Mouse (Mus musculus) kidney, postnatal 14 days (tissue): ENCODE measurements around the gene Usp38.
"Not testable (repeated sequence)": the region's sequence is repeated elsewhere in the genome, so short reads cannot be mapped to it uniquely, and the experiment has no call there.

ENCODE experiments used
- DNase-seq: peaks from one replicate; pipeline ENCODE4 v3.0.0; 2022; ENCODE audit warnings: mixed read lengths

Gene Usp38

DNA sequence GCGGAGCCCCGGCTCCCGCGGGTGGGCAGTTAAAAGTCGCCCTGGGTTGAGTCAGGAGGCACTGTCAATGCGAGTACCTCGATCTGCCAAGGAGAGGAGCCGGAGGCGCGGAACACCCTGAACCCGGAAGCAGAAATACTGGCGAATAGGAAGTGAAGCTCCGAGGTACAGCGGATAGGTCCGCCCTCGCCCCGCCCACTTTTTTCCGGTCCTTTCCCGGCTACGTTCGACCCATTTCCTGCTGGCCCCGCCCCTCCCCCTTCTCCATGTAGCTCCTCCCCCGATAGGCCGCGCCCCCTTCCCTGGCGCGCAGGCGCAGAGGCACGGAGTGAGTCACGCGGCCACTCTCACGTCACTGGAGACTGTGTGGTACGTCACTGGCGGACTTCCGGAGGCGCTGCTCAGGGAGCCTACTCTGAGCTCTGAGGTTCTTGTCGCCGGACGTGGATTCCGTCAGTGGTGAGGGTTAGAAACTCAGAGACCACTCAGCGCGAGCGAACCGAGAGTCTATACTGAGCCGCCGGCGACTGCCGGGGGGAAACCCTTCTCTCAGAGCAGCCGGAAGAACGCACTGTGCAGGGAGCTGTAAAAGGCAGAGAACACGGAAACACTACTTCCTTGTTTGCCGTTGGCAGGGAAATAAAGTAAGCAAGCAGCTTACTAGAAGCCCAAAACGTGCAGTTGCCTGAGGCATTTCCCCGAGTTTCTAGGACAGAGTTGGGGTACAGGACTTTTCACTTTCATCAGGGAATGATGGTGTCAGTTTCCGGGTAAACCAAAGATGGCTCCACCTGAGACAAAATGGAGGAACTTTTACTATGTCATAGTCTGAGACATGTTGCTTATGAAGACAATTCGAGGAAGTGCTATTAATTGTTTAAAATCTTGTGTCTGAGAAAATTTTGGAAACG is at the start of gene Usp38:
Gene Usp38, minus strand, starts transcription at position 140 of the 911 bp plus-strand sequence.
- DNase-seq = peak; percentile 100

DNA sequence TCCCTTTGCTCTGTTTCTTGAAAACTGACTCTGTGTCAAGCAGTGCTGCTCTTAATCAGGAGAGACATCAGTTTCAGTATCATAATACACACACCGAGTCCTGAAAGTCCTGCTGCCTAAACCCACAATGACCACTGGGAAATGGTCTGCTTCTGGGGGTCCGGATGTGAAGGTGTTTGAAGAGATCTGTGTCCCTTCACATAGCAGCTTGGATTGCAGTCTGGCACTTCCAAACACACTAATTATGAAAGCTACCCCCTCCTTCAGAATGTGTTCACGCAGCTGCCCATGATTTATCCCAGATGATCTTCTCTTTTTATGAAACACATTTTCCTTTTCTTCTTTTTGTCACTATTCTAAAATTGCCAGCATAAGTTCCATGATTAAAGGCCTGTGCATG is 47.8 kb upstream of the Usp38 start:
- DNase-seq = no peak

- DNase-seq = peak; percentile 47
Observed at GRCm38 (mm10) chr8:81061950-81062349, 47.2 kb upstream of the Usp38 start.

DNA sequence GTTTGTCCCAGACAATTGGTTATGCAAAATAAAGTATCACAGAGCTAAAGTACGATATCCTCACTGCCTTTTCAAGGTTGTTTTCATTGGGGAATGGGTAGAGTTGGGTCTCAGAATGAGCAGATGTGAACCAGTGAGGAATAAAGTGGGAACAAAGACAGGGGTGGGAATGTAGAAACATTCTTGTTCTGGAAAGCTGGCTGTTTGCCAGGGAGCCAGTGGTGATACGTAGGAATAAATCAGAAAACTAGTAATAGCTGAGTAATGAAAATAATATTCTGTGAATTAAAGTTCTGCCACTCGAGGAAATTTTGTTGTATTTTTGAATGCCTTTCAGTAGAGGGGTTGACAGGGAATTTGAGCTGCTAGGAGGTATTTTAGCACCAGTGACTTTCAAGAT is 29.5 kb upstream of the Usp38 start:
- DNase-seq = no peak

DNA sequence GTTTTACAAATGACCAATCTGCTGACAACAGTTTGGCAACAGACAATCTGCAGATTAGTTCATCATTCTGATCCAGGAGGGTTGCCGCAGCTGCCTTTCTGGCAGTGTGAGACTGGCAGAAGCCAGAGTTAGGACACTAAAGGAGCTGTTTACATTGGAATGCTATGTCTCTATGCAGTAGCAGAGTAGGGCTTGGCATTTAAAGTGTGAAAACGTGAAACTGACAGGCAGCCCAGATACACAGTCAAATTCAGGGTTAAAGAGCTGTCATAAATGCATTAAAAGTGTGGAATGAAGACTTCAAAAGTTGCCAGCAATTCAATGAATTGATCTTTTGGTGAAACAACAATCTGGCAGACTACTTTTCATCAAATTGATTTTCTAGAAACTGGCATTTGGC is 13.3 kb upstream of the Usp38 start:
- DNase-seq = no peak

DNA sequence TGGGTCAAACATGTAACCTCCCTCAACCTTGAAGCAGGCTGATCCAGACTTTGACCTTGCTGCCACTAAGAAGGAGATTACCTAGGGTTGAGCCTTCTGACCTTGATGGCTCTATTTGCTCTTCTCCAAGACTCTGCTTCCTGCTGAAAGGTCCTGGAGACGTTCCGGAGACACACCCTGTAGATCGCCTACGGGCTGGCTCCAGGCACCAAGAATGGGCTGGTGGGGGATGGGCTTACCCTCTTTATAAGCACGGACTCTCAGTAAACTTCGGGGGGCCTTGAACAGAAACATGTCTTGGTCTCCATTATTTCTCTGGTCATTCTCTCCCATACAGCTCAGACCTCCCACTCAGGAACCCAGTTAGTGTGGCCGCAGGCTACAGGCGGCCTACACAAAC is 2.8 kb upstream of the Usp38 start:
- DNase-seq = not testable (repeated sequence)

DNA sequence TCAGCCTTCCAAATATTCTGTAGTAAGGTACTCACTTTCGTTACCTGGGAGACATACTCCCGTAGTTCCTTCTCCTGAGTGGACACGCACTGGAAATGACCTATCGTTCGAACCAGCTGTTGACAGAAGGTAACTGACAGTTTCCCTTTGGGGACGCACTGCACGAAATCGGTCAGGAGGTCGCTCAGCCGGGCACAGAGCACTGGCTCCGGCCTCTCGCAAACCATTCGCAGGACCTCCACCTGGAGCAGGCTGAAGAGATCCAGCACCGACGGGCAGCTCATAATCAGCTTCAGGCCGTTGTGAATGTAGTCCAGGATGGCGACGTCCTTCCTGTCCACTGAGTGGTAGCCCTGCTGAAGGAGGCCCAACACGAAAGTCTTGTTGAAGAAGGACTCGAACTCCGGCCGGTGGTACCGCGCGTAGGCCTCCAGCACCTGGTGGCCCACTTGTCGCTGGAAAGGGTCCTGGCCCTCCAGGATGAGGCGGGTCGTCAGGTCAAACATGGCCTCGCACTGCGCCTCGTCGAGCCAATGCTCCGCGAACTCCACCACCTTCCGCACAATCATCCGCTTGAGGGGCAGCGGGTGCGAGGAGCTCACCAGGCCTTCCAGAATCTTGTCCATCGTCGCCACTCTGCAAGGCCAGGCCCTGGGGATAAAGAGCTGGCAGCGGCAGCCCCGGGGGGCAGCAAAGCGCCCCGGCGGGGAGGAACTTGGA is 757 bp downstream of the Usp38 start:
- DNase-seq = no peak

GRCm38 (mm10) chr8:81012699-81013098 is 2.0 kb downstream of the Usp38 start:
- no peak for DNase-seq

- no peak for DNase-seq
Observed at GRCm38 (mm10) chr8:81012031-81012560, 2.6 kb downstream of the Usp38 start.

GRCm38 (mm10) chr8:81010386-81010785 is 4.3 kb downstream of the Usp38 start:
- no peak for DNase-seq

- no peak for DNase-seq
Observed at GRCm38 (mm10) chr8:81005114-81005513, 9.6 kb downstream of the Usp38 start.

GRCm38 (mm10) chr8:80996632-80997031 is 18.1 kb downstream of the Usp38 start:
- no peak for DNase-seq

DNA sequence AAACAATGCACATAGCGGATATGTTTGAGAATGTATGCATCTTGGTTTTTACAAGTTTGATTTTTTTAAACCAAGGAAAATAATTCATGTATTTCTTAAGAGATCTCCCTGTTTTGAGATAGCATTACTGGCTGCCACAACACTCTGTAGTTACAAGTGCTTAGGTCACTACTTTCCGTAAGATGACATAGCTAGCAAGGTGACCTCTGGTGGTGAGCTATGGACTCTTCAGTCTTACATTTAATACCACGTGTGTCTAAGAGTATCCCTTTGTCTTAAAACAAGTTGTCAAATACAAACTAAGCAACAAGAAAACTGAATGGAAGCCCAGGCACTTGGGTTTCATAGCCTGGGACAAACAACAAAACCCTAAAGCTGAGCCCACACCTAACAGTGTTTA is 22.8 kb downstream of the Usp38 start:
- DNase-seq = peak; percentile 62

DNA sequence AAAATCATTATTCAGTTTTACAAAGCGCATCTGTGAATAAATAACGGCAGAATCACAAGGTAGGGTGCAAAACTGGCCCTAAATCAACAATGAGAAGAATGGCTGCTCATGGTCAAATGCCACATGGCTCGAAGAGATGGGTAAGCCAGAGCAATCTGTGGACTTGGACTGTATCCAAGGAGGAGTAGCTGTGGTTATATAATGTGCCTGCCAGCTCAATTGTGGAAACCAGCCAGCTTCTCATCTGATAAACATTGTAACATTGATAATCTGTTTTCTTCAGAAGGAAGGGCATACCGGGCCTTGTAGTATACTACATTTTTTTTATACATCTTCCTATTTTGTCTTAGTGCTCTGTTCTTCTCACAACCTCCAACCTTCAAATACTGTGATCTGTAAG is 31.9 kb downstream of the Usp38 start:
- peak; percentile 33 for DNase-seq

GRCm38 (mm10) chr8:80981696-80982095 is 33.0 kb downstream of the Usp38 start:
- no peak for DNase-seq

DNA sequence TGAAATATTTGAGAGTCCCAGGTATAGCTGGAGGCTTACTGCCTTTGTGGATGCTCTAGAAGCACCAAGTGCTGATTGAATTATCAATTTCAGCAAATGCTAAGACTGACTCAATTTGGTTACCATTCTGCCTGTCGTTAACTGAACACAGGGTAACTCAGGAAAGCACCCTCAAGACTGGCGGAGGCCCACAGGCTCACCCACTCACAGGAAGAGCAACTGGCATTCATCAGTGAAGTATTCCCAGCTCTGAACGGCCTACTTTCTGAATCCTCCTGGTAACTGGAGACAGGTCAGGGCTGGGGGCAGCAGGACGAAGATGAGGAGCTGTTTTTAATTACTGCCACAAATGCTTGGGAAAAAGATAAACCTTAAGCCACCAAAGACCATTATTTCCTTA is 34.7 kb downstream of the Usp38 start:
- no peak for DNase-seq

DNA sequence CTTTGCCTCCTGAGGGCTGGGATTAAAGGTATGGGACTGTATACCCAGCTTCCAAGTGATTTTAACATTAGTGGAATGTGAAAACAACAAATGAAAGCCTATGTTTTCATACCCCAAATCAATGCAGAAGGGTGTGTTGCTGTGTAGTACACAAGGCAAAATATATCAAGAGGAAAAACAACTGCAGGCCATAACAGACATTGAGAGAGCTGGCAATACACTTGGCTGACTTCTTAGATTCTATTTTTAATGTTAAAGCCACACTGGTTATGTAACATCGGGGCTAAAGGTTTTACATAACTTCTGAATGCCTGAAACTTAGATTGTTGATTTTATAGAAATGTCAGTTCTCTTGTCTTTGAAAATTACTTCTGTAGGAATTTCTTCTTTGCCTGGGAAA is 37.5 kb downstream of the Usp38 start:
- DNase-seq = no peak

DNA sequence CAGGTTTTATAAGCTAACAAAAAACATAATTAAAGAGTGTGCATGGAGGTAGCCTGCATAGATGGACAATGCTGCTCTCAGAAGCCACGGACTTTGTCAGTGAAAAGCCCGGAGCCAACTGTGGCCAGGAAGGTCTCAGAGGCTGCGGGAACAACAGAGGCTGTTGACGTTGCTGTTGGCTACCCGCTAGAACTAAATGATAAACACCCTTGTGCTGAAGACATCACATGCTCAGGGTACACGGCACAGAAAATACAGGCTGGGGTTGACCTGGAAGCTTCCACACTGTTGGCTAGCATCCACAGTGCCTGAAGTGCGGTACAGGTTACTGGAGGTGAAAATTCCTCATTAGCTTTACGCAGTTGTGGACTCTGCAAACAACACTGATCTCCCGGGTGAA is 43.6 kb downstream of the Usp38 start:
- DNase-seq = peak; percentile 18

DNA sequence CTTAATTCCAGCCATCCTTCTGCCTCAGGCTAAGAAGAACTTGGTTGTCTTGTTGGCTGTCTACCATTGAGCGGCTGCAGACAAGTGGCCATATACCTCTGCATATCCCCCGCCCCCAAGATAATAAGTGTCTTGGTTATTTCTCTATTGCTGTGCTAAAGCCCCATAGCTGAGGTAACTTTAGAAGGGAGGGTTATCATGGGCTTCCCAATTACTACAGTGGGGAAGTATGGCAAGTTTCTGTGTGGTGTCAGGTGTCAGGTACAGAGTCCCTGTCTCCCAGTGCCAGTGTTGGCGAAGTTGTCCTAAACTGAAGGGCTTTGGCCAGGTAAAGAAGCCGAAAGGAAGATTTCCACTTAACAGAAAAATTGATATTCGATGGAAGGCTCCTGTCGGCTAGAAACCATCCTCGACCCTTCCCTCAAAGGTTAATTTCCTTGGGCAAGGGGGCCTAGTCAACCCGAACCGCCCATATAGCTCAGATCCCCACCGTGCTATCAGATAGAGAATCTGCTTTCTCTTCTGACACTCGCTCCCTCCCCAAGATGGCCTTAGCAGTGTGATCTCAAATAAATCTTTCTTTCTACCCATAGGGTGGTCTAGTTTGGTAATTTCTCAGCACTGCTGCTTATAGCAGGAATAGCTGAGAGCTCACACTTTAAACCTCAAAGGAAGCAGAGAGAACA is 44.6 kb downstream of the Usp38 start:
- no peak for DNase-seq

DNA sequence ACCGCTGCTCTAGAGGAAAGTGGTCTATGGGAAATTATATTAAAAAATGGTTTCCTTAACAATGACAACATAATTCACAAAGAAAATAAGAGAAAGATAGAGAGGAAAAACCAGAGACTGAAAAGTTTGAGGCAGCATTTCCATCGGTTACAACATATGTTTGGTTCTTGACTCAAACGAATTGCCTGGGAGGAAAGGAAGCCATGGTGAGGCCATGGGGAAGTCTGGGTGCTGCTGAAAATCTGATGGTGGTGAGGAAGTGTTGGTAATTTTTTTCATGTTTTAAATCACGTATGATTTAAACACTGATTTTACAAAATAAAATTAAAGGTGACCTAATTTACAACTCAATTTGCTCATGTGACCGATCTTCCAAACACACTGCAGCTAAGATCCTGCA is 45.3 kb downstream of the Usp38 start:
- no peak for DNase-seq

- DNase-seq = no peak
Observed at GRCm38 (mm10) chr8:80963095-80963494, 51.6 kb downstream of the Usp38 start.

GRCm38 (mm10) chr8:80962592-80962983 is 52.1 kb downstream of the Usp38 start:
- DNase-seq = no peak

- DNase-seq = no peak
Observed at GRCm38 (mm10) chr8:80961937-80962591, 52.7 kb downstream of the Usp38 start.
